Mouse (Mus musculus) hindbrain, embryonic 11.5 days (tissue): ENCODE measurements at regions not wholly inside any gene's neighbourhood (a gene's known extent, or its start where the extent isn't known, plus 50 kb on each side); places are given as distances from the start of the nearest gene placed in this dataset.

Experiments used
- ATAC-seq: fragments of 200-750 bp; cut with Nextera tagmentation; 2 replicates; pipeline ENCODE4 v1.8.0; 2017; ENCODE audit warnings: mild to moderate bottlenecking, moderate TSS enrichment, moderate library complexity; ENCODE audit not compliant: low FRiP score
- DNase-seq: peaks from one replicate; pipeline ENCODE4 v3.0.0-alpha.2; 2015; ENCODE audit warnings: low spot score
- H3K27ac ChIP-seq: fragments of 300-500 bp; sonication (generic); 2 replicates; pipeline ENCODE4 v1.5.1; 2014; ENCODE audit warnings: mild to moderate bottlenecking, low read depth, low read length
- H3K27me3 ChIP-seq: fragments of 300-500 bp; sonication (generic); 2 replicates; pipeline ENCODE4 v1.6.1; 2014; ENCODE audit warnings: mild to moderate bottlenecking, low read length, moderate library complexity, mixed read lengths; ENCODE audit not compliant: control insufficient read depth, insufficient read depth
- H3K36me3 ChIP-seq: fragments of 300-500 bp; sonication (generic); 2 replicates; pipeline ENCODE4 v1.6.1; 2014; ENCODE audit warnings: mild to moderate bottlenecking, low read length, moderate library complexity, mixed read lengths; ENCODE audit not compliant: control insufficient read depth, insufficient read depth
- H3K4me1 ChIP-seq: fragments of 300-500 bp; sonication (generic); replicated peaks from 2 replicates; pipeline ENCODE4 v1.6.1; 2014; ENCODE audit warnings: low read length, mixed read lengths; ENCODE audit not compliant: control insufficient read depth, insufficient read depth
- H3K4me2 ChIP-seq: fragments of 300-500 bp; sonication (generic); replicated peaks from 2 replicates; pipeline ENCODE4 v1.6.1; 2014; ENCODE audit warnings: mild to moderate bottlenecking, low read depth, low read length
- H3K4me3 ChIP-seq: fragments of 300-500 bp; sonication (generic); 2 replicates; pipeline ENCODE4 v1.5.1; 2014; ENCODE audit warnings: low read depth, low read length
- H3K9ac ChIP-seq: fragments of 300-500 bp; sonication (generic); 2 replicates; pipeline ENCODE4 v1.6.1; 2014; ENCODE audit warnings: low read depth, low read length
- H3K9me3 ChIP-seq: fragments of 300-500 bp; sonication (generic); 2 replicates; pipeline ENCODE4 v1.6.1; 2016; ENCODE audit warnings: low read length; ENCODE audit not compliant: control insufficient read depth
- WGBS: fragments of 180-500 bp; shearing (Covaris S2); extraction: QIAGEN DNeasy Blood & Tissue Kit; methylation state at CpG from one replicate; pipeline ENCODE4 v1.1.7; 2014; 5-methylcytosine and 5-hydroxymethylcytosine counted together

DNA sequence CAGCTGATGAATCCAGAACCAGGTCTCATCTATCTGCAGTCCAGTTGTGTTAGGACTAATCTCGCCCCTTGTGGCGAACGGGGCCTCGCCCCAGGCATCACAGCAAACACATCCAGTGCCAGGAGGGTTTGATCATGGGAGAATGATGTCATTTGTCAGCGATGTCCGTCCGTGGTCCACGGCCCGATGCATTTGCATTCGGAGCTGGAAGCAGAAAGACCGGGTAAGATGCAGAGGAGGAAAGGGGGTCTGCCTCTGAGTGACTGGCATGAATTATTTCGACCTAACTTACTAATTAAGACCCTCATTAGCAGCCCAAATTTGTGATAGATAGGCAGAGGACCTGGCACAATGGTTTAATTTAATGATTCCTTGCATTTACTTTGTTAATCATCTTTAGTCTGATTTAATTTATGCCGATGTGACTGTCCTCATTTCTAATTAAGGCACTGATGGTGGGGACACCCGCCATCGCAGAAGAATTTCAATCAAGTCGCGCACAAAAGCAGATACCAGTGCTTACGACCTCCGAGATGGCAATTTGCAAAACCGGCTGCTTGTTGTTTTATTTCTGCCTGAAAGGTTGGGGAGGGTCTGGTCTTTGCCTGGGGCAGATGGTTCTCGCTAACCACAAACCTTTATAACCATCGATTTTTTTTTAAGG, 141.9 kb downstream of the Cryba4 start:
- peak; percentile 24 for DNase-seq
- no peak for ATAC-seq
- peak overlapping the region; percentile 49; the same call in 1 of the 2 replicates for H3K27ac ChIP-seq
- no peak overlapping the region; the same call in 1 of the 2 replicates for H3K4me2 ChIP-seq
- no peaks in the 10 kb centered on the region for H3K4me1 ChIP-seq
- no peaks in the 10 kb centered on the region for H3K9me3 ChIP-seq
- H3K4me3 ChIP-seq = no peak overlapping the region
- no peak overlapping the region for H3K9ac ChIP-seq
- H3K36me3 ChIP-seq = no peaks in the 10 kb centered on the region
- H3K27me3 ChIP-seq = no peaks in the 10 kb centered on the region; the same call in 1 of the 2 replicates
- 61% methylated on average over 22 of the region's 22 CpGs for WGBS

GRCm38 (mm10) chr5:112120766-112121165, 131.6 kb downstream of the Cryba4 start:
- ATAC-seq (no peak), DNase-seq (no peak)
- WGBS = 72% methylated on average over 6 of the region's 6 CpGs
- Histone ChIP-seq H3K27ac (no peak overlapping the region), H3K4me3 (no peak overlapping the region), H3K9me3 (no peaks in the 10 kb centered on the region), H3K4me2 (no peak overlapping the region), H3K27me3 (no peaks in the 10 kb centered on the region), H3K9ac (no peak overlapping the region), H3K4me1 (0 out of 2 replicates have a peak, but pooled peaks cover 2% of the 10 kb centered on the region), H3K36me3 (no peaks in the 10 kb centered on the region)

DNA sequence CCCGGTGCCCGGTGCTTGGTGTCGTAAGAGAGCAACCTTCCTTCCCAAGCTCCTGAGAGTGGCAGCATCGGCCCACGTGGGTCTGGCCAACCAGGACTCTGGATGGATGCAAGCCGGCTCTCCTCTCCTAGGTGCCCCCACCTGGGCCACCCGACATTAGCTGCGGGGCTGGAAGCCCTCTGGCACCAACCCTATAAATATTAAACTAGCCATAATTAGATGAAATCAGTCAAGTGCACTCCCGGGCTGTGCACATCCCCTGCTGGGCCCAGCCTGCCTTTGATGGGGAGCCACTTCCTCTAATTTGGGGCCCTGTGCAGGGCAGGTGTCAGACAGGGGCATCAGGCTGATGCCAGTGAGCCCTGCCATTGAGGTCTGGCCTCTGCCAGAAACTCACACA, 130.8 kb downstream of the Cryba4 start:
- no peak for DNase-seq
- Histone ChIP-seq H3K4me3 (no peak overlapping the region), H3K27ac (no peak overlapping the region), H3K9ac (no peak overlapping the region), H3K4me2 (no peak overlapping the region), H3K36me3 (no peaks in the 10 kb centered on the region), H3K4me1 (0 out of 2 replicates have a peak, but pooled peaks cover 2% of the 10 kb centered on the region), H3K27me3 (no peaks in the 10 kb centered on the region), H3K9me3 (no peaks in the 10 kb centered on the region)
- ATAC-seq = peak; percentile 42; the same call in 1 of the 2 replicates
- 61% methylated on average over 9 of the region's 9 CpGs for WGBS

GRCm38 (mm10) chr5:112122581-112122980, 129.7 kb downstream of the Cryba4 start:
- no peak for ATAC-seq
- H3K4me2 ChIP-seq = no peak overlapping the region
- no peak overlapping the region for H3K4me3 ChIP-seq
- no peak overlapping the region for H3K9ac ChIP-seq
- 12% methylated on average over 5 of the region's 5 CpGs for WGBS
- no peak overlapping the region for H3K27ac ChIP-seq
- H3K36me3 ChIP-seq = no peaks in the 10 kb centered on the region
- no peaks in the 10 kb centered on the region for H3K27me3 ChIP-seq
- DNase-seq = peak; percentile 40
- H3K4me1 ChIP-seq = 0 out of 2 replicates have a peak, but pooled peaks cover 2% of the 10 kb centered on the region
- H3K9me3 ChIP-seq = no peaks in the 10 kb centered on the region

DNA sequence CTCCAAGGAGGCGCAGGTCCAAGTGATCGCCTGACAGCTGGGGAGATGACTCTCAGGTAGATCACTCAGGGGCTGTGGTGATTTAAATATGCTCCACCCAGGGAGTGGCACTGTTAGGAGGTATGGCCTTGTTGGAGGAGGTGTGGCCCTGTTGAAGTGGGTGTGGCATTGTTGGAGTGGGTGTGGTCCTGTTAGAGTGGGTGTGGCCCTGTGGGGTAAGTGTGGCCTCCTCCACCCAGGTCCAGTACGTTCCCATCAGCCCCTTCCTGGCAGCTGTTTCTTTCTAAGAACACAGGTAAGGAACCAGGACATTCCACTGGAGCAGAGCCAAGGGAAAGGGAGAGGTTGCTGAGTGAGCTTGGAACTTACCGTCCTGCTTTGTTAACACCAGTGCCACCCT, 125.1 kb downstream of the Cryba4 start:
- Histone ChIP-seq H3K27ac (no peak overlapping the region), H3K4me3 (no peak overlapping the region), H3K36me3 (no peaks in the 10 kb centered on the region), H3K27me3 (no peaks in the 10 kb centered on the region), H3K9ac (no peak overlapping the region), H3K4me1 (no peaks in the 10 kb centered on the region), H3K9me3 (no peaks in the 10 kb centered on the region), H3K4me2 (no peak overlapping the region)
- no peak for ATAC-seq
- 82% methylated on average over 4 of the region's 4 CpGs for WGBS
- DNase-seq = no peak

GRCm38 (mm10) chr5:112132746-112133145, 119.6 kb downstream of the Cryba4 start:
- Histone ChIP-seq H3K36me3 (no peaks in the 10 kb centered on the region), H3K9me3 (no peaks in the 10 kb centered on the region), H3K27me3 (no peaks in the 10 kb centered on the region), H3K27ac (no peak overlapping the region), H3K4me1 (no peaks in the 10 kb centered on the region; the same call in 1 of the 2 replicates), H3K9ac (no peak overlapping the region), H3K4me3 (no peak overlapping the region), H3K4me2 (no peak overlapping the region)
- 88% methylated on average over 1 of the region's 1 CpGs for WGBS
- DNase-seq (no peak), ATAC-seq (no peak)

GRCm38 (mm10) chr5:112133688-112134573, 118.4 kb downstream of the Cryba4 start:
- no peaks in the 10 kb centered on the region for H3K27me3 ChIP-seq
- 59% methylated on average over 21 of the region's 21 CpGs for WGBS
- no peak overlapping the region for H3K4me2 ChIP-seq
- ATAC-seq = peak; percentile 64
- H3K36me3 ChIP-seq = no peaks in the 10 kb centered on the region
- DNase-seq = peak; percentile 39
- H3K9me3 ChIP-seq = no peaks in the 10 kb centered on the region
- no peaks in the 10 kb centered on the region; the same call in 1 of the 2 replicates for H3K4me1 ChIP-seq
- H3K4me3 ChIP-seq = no peak overlapping the region
- no peak overlapping the region for H3K27ac ChIP-seq
- H3K9ac ChIP-seq = no peak overlapping the region

DNA sequence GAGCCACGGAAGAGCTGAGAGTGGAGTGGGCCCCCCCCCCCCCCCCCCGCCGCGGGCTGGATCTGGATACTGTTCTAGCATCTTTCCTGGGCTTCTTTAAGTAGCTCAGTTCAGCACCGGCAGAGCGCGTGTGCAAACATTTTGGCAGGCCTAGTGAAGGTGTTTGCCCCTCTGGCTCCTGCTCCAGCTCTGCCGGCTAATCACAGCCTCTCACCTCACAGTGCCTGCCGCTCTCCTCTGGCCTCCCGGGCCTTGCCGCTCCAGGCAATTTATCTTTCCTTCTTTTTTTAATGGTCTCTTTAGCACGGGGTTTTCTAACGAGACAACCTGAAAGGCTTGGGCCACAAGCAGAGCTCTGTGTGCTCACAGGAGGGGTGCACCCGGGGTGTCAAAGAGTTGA, 115.7 kb downstream of the Cryba4 start:
- no peak for DNase-seq
- 43% methylated on average over 10 of the region's 14 CpGs for WGBS
- ATAC-seq = no peak

More for the DNA sequence above, 115.7 kb downstream of the Cryba4 start:
- H3K4me2 ChIP-seq = no peak overlapping the region
- no peak overlapping the region for H3K4me3 ChIP-seq
- H3K27me3 ChIP-seq = no peaks in the 10 kb centered on the region
- H3K36me3 ChIP-seq = no peaks in the 10 kb centered on the region
- H3K4me1 ChIP-seq = peaks cover under 1% of the 10 kb centered on the region; the same call in 1 of the 2 replicates
- no peaks in the 10 kb centered on the region for H3K9me3 ChIP-seq
- no peak overlapping the region for H3K9ac ChIP-seq
- H3K27ac ChIP-seq = no peak overlapping the region
